Mouse (Mus musculus) liver, adult 2 months (tissue): ENCODE data around the gene Prdm15. TPM values are rescaled to one million over a fixed set of nuclear protein-coding genes. Genes with fewer than 3 reads are reported as not detected.

Experiments
- DNase-seq: peaks from one replicate; pipeline ENCODE4 v3.0.0-alpha.2; 2011; ENCODE audit warnings: low read depth, low spot score; ENCODE audit errors: extremely low read depth
- H3K27ac ChIP-seq: fragments of 200-500 bp; replicated peaks from 2 replicates; pipeline ENCODE4 v1.5.1; 2012; ENCODE audit warnings: low read depth, mild to moderate bottlenecking, control low read depth, inconsistent platforms, low read length; ENCODE audit not compliant: insufficient read depth
- H3K27me3 ChIP-seq: fragments of 200-500 bp; 2 replicates; pipeline ENCODE4 v1.6.1; 2012; ENCODE audit warnings: mild to moderate bottlenecking, moderate library complexity, low read length, inconsistent platforms; ENCODE audit not compliant: control insufficient read depth, insufficient read depth
- H3K36me3 ChIP-seq: fragments of 200-500 bp; 2 replicates; pipeline ENCODE4 v1.6.1; 2012; ENCODE audit warnings: low read length, inconsistent platforms; ENCODE audit not compliant: control insufficient read depth, insufficient read depth
- H3K4me1 ChIP-seq: fragments of 200-500 bp; 2 replicates; pipeline ENCODE4 v1.6.1; 2011; ENCODE audit warnings: low read length; ENCODE audit not compliant: control insufficient read depth, insufficient read depth
- H3K4me3 ChIP-seq: fragments of 200-500 bp; 2 replicates; pipeline ENCODE4 v1.5.1; 2011; ENCODE audit warnings: low read depth, mild to moderate bottlenecking, control low read depth, low read length, moderate library complexity; ENCODE audit not compliant: insufficient read depth
- H3K79me2 ChIP-seq: fragments of 200-500 bp; 2 replicates; pipeline ENCODE4 v1.6.1; 2012; ENCODE audit warnings: inconsistent platforms, mild to moderate bottlenecking, low read length, moderate library complexity; ENCODE audit not compliant: control insufficient read depth, insufficient read depth
- H3K9ac ChIP-seq: fragments of 200-500 bp; 2 replicates; pipeline ENCODE4 v1.6.1; 2012; ENCODE audit warnings: low read depth, mild to moderate bottlenecking, control low read depth, inconsistent platforms, low read length
- CTCF ChIP-seq: fragments of 200-500 bp; IDR thresholded peaks from 2 replicates; pipeline ENCODE4 v1.5.1; 2011; ENCODE audit warnings: low read depth, low read length, control low read depth
- POLR2A ChIP-seq: fragments of 200-500 bp; IDR thresholded peaks from 2 replicates; pipeline ENCODE4 v1.6.1; 2011; ENCODE audit warnings: low read length, control low read depth; ENCODE audit not compliant: insufficient read depth; ENCODE audit errors: extremely low read depth
- WGBS: fragments of 180-500 bp; shearing (Covaris S2); methylation state at CpG from one replicate; pipeline ENCODE4 v1.1.7; 2018; 5-methylcytosine and 5-hydroxymethylcytosine counted together
- polyA plus RNA-seq: library from polyadenylated mRNA; depleted of rRNA; stranded (reverse); fragments of >200 nt; gene quantifications from 2 replicates; pipeline ENCODE4 v1.2.3, GENCODE M21; 2012
- total RNA-seq: library from RNA; depleted of rRNA; stranded (reverse); fragments of >200 nt; gene quantifications from 2 replicates; pipeline ENCODE4 v1.2.3, GENCODE M21; 2014

Gene Prdm15
- total and polyA plus RNA-seq, 2 experiments = 3.0 to 6.2 TPM

DNA sequence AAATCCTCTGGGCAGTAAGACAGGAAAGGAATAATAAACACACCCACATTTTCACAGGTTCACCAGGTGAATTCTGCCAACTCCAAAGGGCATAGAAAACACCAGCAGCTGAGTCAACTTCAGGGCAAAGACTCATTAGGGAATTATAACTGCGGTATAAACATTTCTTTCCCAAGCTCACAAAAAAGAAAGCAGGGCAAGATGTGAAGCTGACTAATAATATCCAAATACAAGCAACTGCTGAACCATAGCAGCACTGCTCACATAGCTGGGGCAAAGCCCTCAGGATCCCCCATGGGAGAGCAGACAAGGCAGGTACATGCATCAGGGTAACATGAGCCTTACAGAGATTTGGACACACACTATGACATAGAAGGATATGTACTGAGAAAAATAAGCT is 34.2 kb downstream of the Prdm15 start:
- Histone ChIP-seq H3K4me3 (no peak overlapping the region), H3K27ac (no peak overlapping the region), H3K9ac (no peak overlapping the region), H3K36me3 (peaks cover 31% of the 10 kb centered on the region), H3K79me2 (no peaks in the 10 kb centered on the region), H3K4me1 (no peaks in the 10 kb centered on the region), H3K27me3 (no peaks in the 10 kb centered on the region)
- 81% methylated on average over 1 of the region's 1 CpGs for WGBS
- no peak for DNase-seq
- TF ChIP-seq CTCF (no peak), POLR2A (no peak)

GRCm38 (mm10) chr16:97815269-97815668 is 36.4 kb downstream of the Prdm15 start:
- Histone ChIP-seq H3K79me2 (no peaks in the 10 kb centered on the region), H3K27me3 (no peaks in the 10 kb centered on the region), H3K4me1 (no peaks in the 10 kb centered on the region), H3K4me3 (no peak overlapping the region), H3K36me3 (peaks cover 43% of the 10 kb centered on the region), H3K27ac (no peak overlapping the region), H3K9ac (no peak overlapping the region)
- WGBS = 64% methylated on average over 5 of the region's 5 CpGs
- TF ChIP-seq CTCF = no peak
- TF ChIP-seq POLR2A = no peak
- peak; percentile 69 for DNase-seq

DNA sequence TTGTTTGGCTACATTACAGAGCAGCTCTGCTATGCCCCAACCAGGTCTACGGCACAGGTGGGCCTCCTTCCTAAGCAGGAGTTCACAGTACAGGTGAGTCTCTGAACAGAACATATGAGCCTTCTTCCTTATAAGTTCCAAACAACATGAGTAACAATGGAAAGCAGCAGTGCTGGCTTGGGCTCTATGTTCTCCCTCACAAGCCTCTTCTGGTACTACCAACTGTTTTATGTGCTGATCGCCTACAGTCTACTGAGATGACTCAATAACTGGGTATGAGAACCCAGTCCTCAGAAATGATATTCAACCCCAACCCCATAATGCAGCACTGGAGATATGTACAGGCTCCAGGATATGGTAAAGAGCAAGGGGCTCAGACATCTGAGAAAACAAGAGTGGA is 37.6 kb downstream of the Prdm15 start:
- no peaks in the 10 kb centered on the region for H3K4me1 ChIP-seq
- no peaks in the 10 kb centered on the region for H3K79me2 ChIP-seq
- TF ChIP-seq CTCF (no peak), POLR2A (no peak)
- WGBS = 99% methylated on average over 2 of the region's 2 CpGs
- no peak overlapping the region for H3K27ac ChIP-seq
- no peak for DNase-seq
- peaks cover 43% of the 10 kb centered on the region for H3K36me3 ChIP-seq
- H3K27me3 ChIP-seq = no peaks in the 10 kb centered on the region
- no peak overlapping the region for H3K4me3 ChIP-seq
- no peak overlapping the region for H3K9ac ChIP-seq

DNA sequence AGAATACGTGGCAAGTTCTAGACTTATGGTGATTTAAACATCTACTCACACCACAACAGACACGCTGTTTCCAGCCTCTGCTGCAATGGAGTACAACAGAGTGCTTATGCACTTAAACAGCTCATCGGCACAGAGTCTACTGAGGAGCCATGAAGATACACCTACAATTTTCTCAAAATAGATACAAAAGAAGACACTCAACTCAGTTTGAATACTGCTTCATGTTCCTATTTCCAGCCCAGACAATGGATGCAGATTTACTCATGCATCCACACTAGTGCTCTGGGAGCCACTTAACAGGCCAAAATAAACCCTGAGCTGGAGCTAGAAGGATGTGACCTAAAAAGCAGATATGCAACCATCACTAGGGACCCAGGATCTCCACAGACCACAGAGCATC is 42.8 kb downstream of the Prdm15 start:
- H3K27ac ChIP-seq = no peak overlapping the region
- H3K9ac ChIP-seq = no peak overlapping the region
- no peak for DNase-seq
- H3K79me2 ChIP-seq = no peaks in the 10 kb centered on the region
- H3K4me1 ChIP-seq = no peaks in the 10 kb centered on the region
- H3K27me3 ChIP-seq = no peaks in the 10 kb centered on the region
- no peak overlapping the region for H3K4me3 ChIP-seq
- H3K36me3 ChIP-seq = peaks cover 37% of the 10 kb centered on the region
- TF ChIP-seq POLR2A = no peak
- TF ChIP-seq CTCF = no peak
- WGBS = 97% methylated on average over 3 of the region's 3 CpGs

GRCm38 (mm10) chr16:97805646-97806045 is 46.0 kb downstream of the Prdm15 start:
- no peak for TF ChIP-seq CTCF
- no peak for TF ChIP-seq POLR2A
- Histone ChIP-seq H3K27me3 (no peaks in the 10 kb centered on the region), H3K27ac (no peak overlapping the region), H3K9ac (no peak overlapping the region), H3K4me3 (no peak overlapping the region), H3K4me1 (no peaks in the 10 kb centered on the region), H3K36me3 (peaks cover 26% of the 10 kb centered on the region), H3K79me2 (no peaks in the 10 kb centered on the region)
- no peak for DNase-seq
- 99% methylated on average over 3 of the region's 3 CpGs for WGBS

DNA sequence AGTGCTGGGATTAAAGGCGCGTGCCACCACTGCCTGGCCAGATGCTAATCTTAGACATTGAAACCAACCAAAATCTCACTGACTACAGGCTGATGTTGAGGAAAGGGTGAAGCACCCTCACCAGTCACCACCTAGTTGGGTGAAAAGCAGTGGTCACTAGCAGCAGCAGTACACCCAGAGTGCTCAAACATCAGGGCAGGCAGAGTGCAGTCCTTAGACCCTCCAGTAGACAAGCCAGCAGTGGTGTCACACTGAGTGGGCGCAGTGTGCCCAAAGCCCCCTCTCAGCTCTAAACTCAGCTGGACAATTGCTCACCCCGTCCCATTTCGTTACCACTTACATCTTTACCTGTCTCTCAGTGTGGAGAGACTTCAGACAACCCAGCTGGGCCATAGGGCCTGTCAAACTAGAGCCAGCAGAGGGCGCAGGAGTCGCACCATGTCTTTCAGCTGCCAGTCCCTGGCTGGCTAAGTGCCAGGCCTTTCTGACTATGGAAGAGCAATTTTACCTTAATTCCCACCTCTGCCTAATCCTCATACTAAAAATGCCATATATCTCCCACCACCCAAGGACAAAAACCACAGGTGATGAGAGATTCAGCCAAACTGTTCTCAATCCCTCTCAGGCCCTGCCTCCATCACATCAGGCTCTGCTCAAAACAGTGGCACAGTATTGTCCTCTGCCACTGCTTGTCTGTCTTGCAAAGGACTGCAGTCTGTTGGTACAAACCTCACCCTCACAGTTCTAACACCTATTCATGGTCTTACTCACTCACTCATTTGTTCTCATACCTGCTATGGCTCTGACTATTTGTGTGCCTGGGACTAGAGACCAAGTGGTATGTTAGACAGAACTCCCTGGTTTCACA is 46.7 kb downstream of the Prdm15 start:
- Histone ChIP-seq H3K4me1 (no peaks in the 10 kb centered on the region), H3K27me3 (no peaks in the 10 kb centered on the region), H3K36me3 (peaks cover 23% of the 10 kb centered on the region), H3K79me2 (no peaks in the 10 kb centered on the region), H3K4me3 (no peak overlapping the region), H3K27ac (no peak overlapping the region), H3K9ac (no peak overlapping the region)
- peak; percentile 45 for DNase-seq
- WGBS = 74% methylated on average over 7 of the region's 7 CpGs
- peak; percentile 88 for TF ChIP-seq CTCF
- TF ChIP-seq POLR2A = no peak
